Comparison of ENCODE assay signal across 8 mouse cellular contexts in the genomic region with DNA sequence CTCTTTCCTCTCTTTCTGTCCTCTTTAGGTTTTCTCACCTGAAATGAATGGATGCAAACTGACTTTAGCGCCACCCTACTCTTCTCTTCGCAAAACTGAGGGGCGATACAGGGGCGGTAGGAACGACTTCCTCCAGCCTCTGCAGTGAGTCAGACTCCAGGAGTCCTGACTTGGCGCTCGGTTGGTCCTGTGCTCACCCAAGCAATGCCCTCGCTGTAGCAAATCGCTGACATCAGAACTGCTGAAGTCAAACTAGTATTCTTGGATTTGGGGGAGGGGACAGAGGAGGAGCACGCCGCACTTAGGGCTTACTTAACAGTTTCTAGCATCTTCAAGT. TPM values are rescaled to one million over a fixed set of nuclear protein-coding genes. Genes with fewer than 3 reads are reported as not detected.
DNase-seq lines count a peak whose midpoint lies in the region; ATAC-seq lines count a peak whose summit lies in the region.

A gene (minus strand): TSS at position 228 of the 337 bp plus-strand sequence.

- peak within 1 kb of the TSS; percentile 87 for H3K4me2 ChIP-seq in neural tube, embryonic 11.5 days (ENCODE audit: low read depth)
- H3K4me2 ChIP-seq in forebrain, embryonic 14.5 days (ENCODE audit: low read length), result peak within 1 kb of the TSS; percentile 87
- H3K4me2 ChIP-seq in midbrain, embryonic 14.5 days (ENCODE audit: low read length), result peak within 1 kb of the TSS; percentile 94

- peak within 1 kb of the TSS; percentile 70 for H3K9ac ChIP-seq in neural tube, embryonic 11.5 days (ENCODE audit: low read length)
- peak within 1 kb of the TSS; percentile 78 for H3K9ac ChIP-seq in forebrain, embryonic 14.5 days (ENCODE audit: low read length)
- peak within 1 kb of the TSS; percentile 62 for H3K9ac ChIP-seq in midbrain, embryonic 14.5 days (replicated peaks; ENCODE audit: low read length)

- no peak within 1 kb of the TSS for H3K27ac ChIP-seq in neural tube, embryonic 11.5 days (ENCODE audit: low read depth, low read length)
- H3K27ac ChIP-seq in forebrain, embryonic 14.5 days (ENCODE audit: low read depth, low read length), result 0 out of 2 replicates have a peak within 1 kb of the TSS, but pooled peaks have one; percentile 9
- no peak within 1 kb of the TSS for H3K27ac ChIP-seq in midbrain, embryonic 14.5 days (replicated peaks; ENCODE audit: low read depth, low read length)

- H3K4me3 ChIP-seq in neural tube, embryonic 11.5 days (ENCODE audit: low read depth, low read length), result peak within 1 kb of the TSS; percentile 71
- H3K4me3 ChIP-seq in forebrain, embryonic 14.5 days (ENCODE audit: low read depth, low read length), result peak within 1 kb of the TSS; percentile 64
- H3K4me3 ChIP-seq in midbrain, embryonic 14.5 days (replicated peaks; ENCODE audit: low read depth, low read length), result peak within 1 kb of the TSS; percentile 64

- no peaks in the 10 kb centered on the region for H3K9me3 ChIP-seq in neural tube, embryonic 11.5 days (ENCODE audit: control insufficient read depth, low read length)
- H3K9me3 ChIP-seq in forebrain, embryonic 14.5 days (replicated peaks; ENCODE audit: control insufficient read depth, low read length), result no peaks in the 10 kb centered on the region
- no peaks in the 10 kb centered on the region for H3K9me3 ChIP-seq in midbrain, embryonic 14.5 days (ENCODE audit: control insufficient read depth, low read length)

- DNase-seq in adrenal gland, adult 18-20 months (ENCODE audit: low spot score in 2 of 2), result peak; percentile 16 to 34
- no peak for DNase-seq in adrenal gland, adult 8-10 months
- no peak for DNase-seq in neural tube, embryonic 11.5 days (ENCODE audit: low spot score)
- DNase-seq in neural tube, embryonic 10.5 days (ENCODE audit: extremely low spot score, low spot score), result no peak
- no peak for DNase-seq in forebrain, embryonic 14.5 days (ENCODE audit: low spot score)
- peak; percentile 63 for DNase-seq in kidney, postnatal 14 days
- DNase-seq in midbrain, embryonic 14.5 days, result no peak
- no peak for DNase-seq in ovary, adult 18-20 months (ENCODE audit: low spot score)

- no peaks in the 10 kb centered on the region for H3K36me3 ChIP-seq in neural tube, embryonic 11.5 days (ENCODE audit: control insufficient read depth, insufficient read depth, low read length)
- no peaks in the 10 kb centered on the region for H3K36me3 ChIP-seq in forebrain, embryonic 14.5 days (ENCODE audit: control insufficient read depth, insufficient read depth, low read length)
- no peaks in the 10 kb centered on the region for H3K36me3 ChIP-seq in midbrain, embryonic 14.5 days (ENCODE audit: control insufficient read depth, insufficient read depth, low read length)

- peaks cover 14% of the 10 kb centered on the region for H3K27me3 ChIP-seq in neural tube, embryonic 11.5 days (ENCODE audit: control insufficient read depth, insufficient read depth, low read length)
- H3K27me3 ChIP-seq in forebrain, embryonic 14.5 days (replicated peaks; ENCODE audit: control insufficient read depth, insufficient read depth, low read length), result peaks cover 14% of the 10 kb centered on the region; the same call in 1 of the 2 replicates
- peaks cover 36% of the 10 kb centered on the region for H3K27me3 ChIP-seq in midbrain, embryonic 14.5 days (ENCODE audit: control insufficient read depth, insufficient read depth, low read length)

- peaks cover 7% of the 10 kb centered on the region; the same call in 1 of the 2 replicates for H3K4me1 ChIP-seq in neural tube, embryonic 11.5 days (ENCODE audit: control insufficient read depth, insufficient read depth, low read length)
- peaks cover 7% of the 10 kb centered on the region; the same call in 1 of the 2 replicates for H3K4me1 ChIP-seq in forebrain, embryonic 14.5 days (ENCODE audit: control insufficient read depth, insufficient read depth, low read length)
- peaks cover 9% of the 10 kb centered on the region; the same call in 1 of the 2 replicates for H3K4me1 ChIP-seq in midbrain, embryonic 14.5 days (ENCODE audit: control insufficient read depth, insufficient read depth, low read length)

- 14% methylated on average over 11 of the region's 11 CpGs for WGBS in neural tube, embryonic 11.5 days
- WGBS in forebrain, embryonic 14.5 days, result 21% methylated on average over 11 of the region's 11 CpGs
- 14% methylated on average over 11 of the region's 11 CpGs for WGBS in midbrain, embryonic 14.5 days

- no peak for ATAC-seq in neural tube, embryonic 11.5 days (ENCODE audit: insufficient read depth, low FRiP score, low TSS enrichment)
- ATAC-seq in forebrain, embryonic 14.5 days, result no peak
- no peak for ATAC-seq in midbrain, embryonic 14.5 days (ENCODE audit: low FRiP score, low TSS enrichment)

RNA-seq across cellular contexts. Expression of the gene that starts here (rescaled TPM):
- 10 to 100 TPM in 1 of 2 experiments, 1 to 10 TPM in 1; 6.7 to 19.3 TPM for total RNA-seq in adrenal gland, adult 18-20 months (2021)
- total RNA-seq in adrenal gland, adult 8-10 months (2022), result 10 to 100 TPM in 2 of 4 experiments, 1 to 10 TPM in 2; 5.7 to 16.5 (median 9.4) TPM
- polyA plus RNA-seq in neural tube, embryonic 11.5 days (2014; fragmentation: Nextera tagmentation; extraction: Ambion mirVana), result 12.3 and 13.1 TPM in 2 replicates
- 33.3 and 45.7 TPM in 2 replicates for polyA plus RNA-seq in forebrain, embryonic 14.5 days (2014; fragmentation: Nextera tagmentation; extraction: Ambion mirVana)
- polyA plus RNA-seq in midbrain, embryonic 14.5 days (2014; fragmentation: Nextera tagmentation; extraction: Ambion mirVana), result 8.4 and 9.0 TPM in 2 replicates

Comparison
In these comparisons a context has a peak if more than half of its experiments do, and no peak if none do; other contexts are left out.
1. DNase-seq: peak in adrenal gland, adult 18-20 months (2 of 2) and kidney, postnatal 14 days (single experiment); none in adrenal gland, adult 8-10 months (single experiment), neural tube, embryonic 11.5 days (single experiment), neural tube, embryonic 10.5 days (single experiment), forebrain, embryonic 14.5 days (single experiment), midbrain, embryonic 14.5 days (single experiment) and ovary, adult 18-20 months (single experiment).
2. Peak in every context shown above with its lines, with median percentiles within 50 percentile points of each other: H3K4me2 ChIP-seq, H3K4me3 ChIP-seq and H3K9ac ChIP-seq.